Mouse (Mus musculus): ENCODE results near the gene Creb3l2. TPM values are rescaled to one million over a fixed set of nuclear protein-coding genes. Genes with fewer than 3 reads are reported as not detected.
"Not testable (repeated sequence)": the region's sequence is repeated elsewhere in the genome, so short reads cannot be mapped to it uniquely, and the experiment has no call there.

Creb3l2 gene
- total and polyA plus RNA-seq, 2 experiments from 2014 or later = 2.0 to 5.0 TPM

GRCm38 (mm10) chr6:37377836-37378580, 63.9 kb downstream of the Creb3l2 start:
- no peak for DNase-seq
- H3K36me3 ChIP-seq (ENCODE audit: insufficient read depth) = no peaks in the 10 kb centered on the region
- ATAC-seq = no peak
- no peak overlapping the region for H3K9ac ChIP-seq
- no peaks in the 10 kb centered on the region for H3K27me3 ChIP-seq (ENCODE audit: insufficient read depth, low read length)
- no peak overlapping the region for H3K4me3 ChIP-seq (ENCODE audit: low read depth, low read length)
- H3K4me2 ChIP-seq (ENCODE audit: low read depth) = no peak overlapping the region
- no peak overlapping the region for H3K27ac ChIP-seq (ENCODE audit: low read depth, low read length)
- H3K9me3 ChIP-seq (ENCODE audit: low read length) = no peaks in the 10 kb centered on the region
- WGBS = 88% methylated on average over 12 of the region's 12 CpGs
- TF ChIP-seq CTCF (IDR thresholded peaks at IDR 0.05; ENCODE audit: low read depth) = no peak
- no peaks in the 10 kb centered on the region for H3K4me1 ChIP-seq (ENCODE audit: insufficient read depth)

- 85% methylated on average over 3 of the region's 3 CpGs for WGBS
These were observed 64.6 kb downstream of the Creb3l2 start for GRCm38 (mm10) chr6:37377387-37377786.

GRCm38 (mm10) chr6:37375452-37375851, 66.5 kb downstream of the Creb3l2 start:
- 24% methylated on average over 10 of the region's 10 CpGs for WGBS
- no peaks in the 10 kb centered on the region for H3K9me3 ChIP-seq (ENCODE audit: low read length)
- no peaks in the 10 kb centered on the region for H3K27me3 ChIP-seq (ENCODE audit: insufficient read depth, low read length)
- peak; percentile 25; the same call in 1 of the 2 replicates for ATAC-seq
- H3K27ac ChIP-seq (ENCODE audit: low read depth, low read length) = no peak overlapping the region
- no peak for TF ChIP-seq CTCF (IDR thresholded peaks at IDR 0.05; ENCODE audit: low read depth)
- H3K4me2 ChIP-seq (ENCODE audit: low read depth) = no peak overlapping the region
- no peaks in the 10 kb centered on the region for H3K4me1 ChIP-seq (ENCODE audit: insufficient read depth)
- no peaks in the 10 kb centered on the region for H3K36me3 ChIP-seq (ENCODE audit: insufficient read depth)
- no peak overlapping the region for H3K4me3 ChIP-seq (ENCODE audit: low read depth, low read length)
- DNase-seq = peak; percentile 34
- no peak overlapping the region for H3K9ac ChIP-seq

More at GRCm38 (mm10) chr6:37377387-37377786, 64.6 kb downstream of the Creb3l2 start:
- not testable (repeated sequence) for H3K27me3 ChIP-seq (ENCODE audit: insufficient read depth, low read length); H3K36me3 ChIP-seq (ENCODE audit: insufficient read depth); H3K4me1 ChIP-seq (ENCODE audit: insufficient read depth); H3K9ac ChIP-seq; DNase-seq; ATAC-seq; H3K9me3 ChIP-seq (ENCODE audit: low read length); H3K4me2 ChIP-seq (ENCODE audit: low read depth); H3K4me3 ChIP-seq (ENCODE audit: low read depth, low read length); H3K27ac ChIP-seq (ENCODE audit: low read depth, low read length)

GRCm38 (mm10) chr6:37371341-37371740, 70.6 kb downstream of the Creb3l2 start:
- no peak overlapping the region for H3K27ac ChIP-seq (ENCODE audit: low read depth, low read length)
- H3K9me3 ChIP-seq (ENCODE audit: low read length) = no peaks in the 10 kb centered on the region
- no peak overlapping the region for H3K9ac ChIP-seq
- no peak for DNase-seq
- WGBS = 84% methylated on average over 7 of the region's 7 CpGs
- no peak for ATAC-seq
- H3K4me2 ChIP-seq (ENCODE audit: low read depth) = no peak overlapping the region
- no peaks in the 10 kb centered on the region for H3K36me3 ChIP-seq (ENCODE audit: insufficient read depth)
- peak; percentile 32 for TF ChIP-seq CTCF (IDR thresholded peaks at IDR 0.05; ENCODE audit: low read depth)
- H3K27me3 ChIP-seq (ENCODE audit: insufficient read depth, low read length) = no peaks in the 10 kb centered on the region
- no peak overlapping the region for H3K4me3 ChIP-seq (ENCODE audit: low read depth, low read length)
- H3K4me1 ChIP-seq (ENCODE audit: insufficient read depth) = no peaks in the 10 kb centered on the region

- H3K4me2 ChIP-seq (ENCODE audit: low read depth) = no peak overlapping the region
- DNase-seq (no peak), ATAC-seq (no peak)
- no peak overlapping the region for H3K27ac ChIP-seq (ENCODE audit: low read depth, low read length)
- no peaks in the 10 kb centered on the region for H3K4me1 ChIP-seq (ENCODE audit: insufficient read depth)
- no peak overlapping the region for H3K9ac ChIP-seq
- 90% methylated on average over 12 of the region's 12 CpGs for WGBS
- H3K4me3 ChIP-seq (ENCODE audit: low read depth, low read length) = no peak overlapping the region
- no peak for TF ChIP-seq CTCF (IDR thresholded peaks at IDR 0.05; ENCODE audit: low read depth)
- H3K9me3 ChIP-seq (ENCODE audit: low read length) = no peaks in the 10 kb centered on the region
- no peaks in the 10 kb centered on the region for H3K36me3 ChIP-seq (ENCODE audit: insufficient read depth)
- no peaks in the 10 kb centered on the region for H3K27me3 ChIP-seq (ENCODE audit: insufficient read depth, low read length)
These were observed 71.4 kb downstream of the Creb3l2 start for GRCm38 (mm10) chr6:37370566-37370965.

GRCm38 (mm10) chr6:37369750-37370149, 72.2 kb downstream of the Creb3l2 start:
- ATAC-seq = no peak
- WGBS = 82% methylated on average over 6 of the region's 6 CpGs
- Histone ChIP-seq H3K36me3 (ENCODE audit: insufficient read depth) (no peaks in the 10 kb centered on the region), H3K4me2 (ENCODE audit: low read depth) (no peak overlapping the region), H3K4me3 (ENCODE audit: low read depth, low read length) (no peak overlapping the region), H3K9me3 (ENCODE audit: low read length) (no peaks in the 10 kb centered on the region), H3K27me3 (ENCODE audit: insufficient read depth, low read length) (no peaks in the 10 kb centered on the region), H3K27ac (ENCODE audit: low read depth, low read length) (no peak overlapping the region), H3K9ac (no peak overlapping the region), H3K4me1 (ENCODE audit: insufficient read depth) (no peaks in the 10 kb centered on the region)
- no peak for TF ChIP-seq CTCF (IDR thresholded peaks at IDR 0.05; ENCODE audit: low read depth)
- no peak for DNase-seq

- H3K9me3 ChIP-seq (ENCODE audit: low read length) = no peaks in the 10 kb centered on the region
- no peak overlapping the region for H3K9ac ChIP-seq
- H3K27me3 ChIP-seq (ENCODE audit: insufficient read depth, low read length) = no peaks in the 10 kb centered on the region
- no peak for TF ChIP-seq CTCF (IDR thresholded peaks at IDR 0.05; ENCODE audit: low read depth)
- ATAC-seq (no peak), DNase-seq (no peak)
- 93% methylated on average over 13 of the region's 13 CpGs for WGBS
- H3K4me3 ChIP-seq (ENCODE audit: low read depth, low read length) = no peak overlapping the region
- no peaks in the 10 kb centered on the region for H3K36me3 ChIP-seq (ENCODE audit: insufficient read depth)
- no peak overlapping the region for H3K27ac ChIP-seq (ENCODE audit: low read depth, low read length)
- H3K4me2 ChIP-seq (ENCODE audit: low read depth) = no peak overlapping the region
- no peaks in the 10 kb centered on the region for H3K4me1 ChIP-seq (ENCODE audit: insufficient read depth)
These were observed 73.7 kb downstream of the Creb3l2 start for GRCm38 (mm10) chr6:37368281-37368680.
